Mouse (Mus musculus): ENCODE data around the gene Zfp1. TPM values are rescaled to one million over a fixed set of nuclear protein-coding genes. Genes with fewer than 3 reads are reported as not detected.
A peak's percentile ranks its signal among the peaks of the same experiment; 100 is the strongest.

Gene Zfp1
- polyA plus RNA-seq, 1 experiment from 2014 or later: 23.3 TPM

DNA sequence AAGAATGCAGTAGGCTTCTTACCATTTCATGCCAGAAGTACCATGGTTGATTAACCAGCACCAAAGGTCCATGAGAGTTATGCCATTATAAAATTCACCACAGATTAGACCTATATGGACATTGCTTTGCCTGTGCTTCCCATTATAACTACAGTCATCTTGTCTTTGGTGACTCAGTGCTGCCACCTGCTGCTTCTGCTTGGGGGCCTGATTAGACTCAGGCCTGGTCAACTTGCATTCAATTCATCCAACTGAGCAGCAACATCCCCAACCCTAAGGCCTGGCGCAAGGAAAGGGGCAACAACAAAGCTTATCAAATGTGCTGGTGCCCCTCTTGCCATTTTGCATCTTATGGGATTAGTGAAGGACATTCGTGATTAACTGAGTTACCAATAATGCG lies 19.3 kb downstream of the Zfp1 start:
- no peaks in the 10 kb centered on the region; the same call in 1 of the 2 replicates for H3K36me3 ChIP-seq (ENCODE audit: control insufficient read depth, insufficient read depth, low read length)
- no peaks in the 10 kb centered on the region for H3K9me3 ChIP-seq (ENCODE audit: control insufficient read depth, low read length)
- H3K9ac ChIP-seq (ENCODE audit: low read length): no peak overlapping the region
- H3K27ac ChIP-seq (replicated peaks; ENCODE audit: low read depth, low read length): no peak overlapping the region
- H3K4me2 ChIP-seq (ENCODE audit: low read depth, severe bottlenecking): no peak overlapping the region
- H3K4me3 ChIP-seq (ENCODE audit: low read depth, low read length): no peak overlapping the region
- DNase-seq (ENCODE audit: low spot score) (peak; percentile 86), ATAC-seq (ENCODE audit: insufficient number of reproducible peaks, low FRiP score, low TSS enrichment, low read depth) (no peak)
- no peaks in the 10 kb centered on the region for H3K4me1 ChIP-seq (ENCODE audit: control insufficient read depth, insufficient read depth, low read length)
- WGBS: 87% methylated on average over 3 of the region's 3 CpGs
- no peaks in the 10 kb centered on the region for H3K27me3 ChIP-seq (ENCODE audit: control insufficient read depth, insufficient read depth, low read length)

DNA sequence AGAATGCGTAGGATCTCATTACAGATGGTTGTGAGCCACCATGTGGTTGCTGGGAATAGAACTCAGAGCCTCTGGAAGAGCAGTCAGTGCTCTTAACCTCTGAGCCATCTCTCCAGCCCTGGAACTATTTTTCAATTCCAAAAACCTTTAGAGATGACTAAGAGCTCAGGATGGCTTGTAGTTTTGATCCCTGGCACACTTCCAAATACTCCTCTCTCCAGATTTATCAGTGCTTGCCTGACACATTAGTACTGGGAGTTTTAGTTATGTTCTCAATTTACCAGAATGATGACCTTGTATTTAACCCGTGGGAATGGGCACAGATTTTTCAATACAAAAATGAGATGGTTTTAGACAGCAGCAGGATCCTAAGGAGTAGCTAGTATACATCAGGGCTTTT lies 23.6 kb downstream of the Zfp1 start:
- ATAC-seq (ENCODE audit: insufficient number of reproducible peaks, low FRiP score, low TSS enrichment, low read depth): no peak
- 98% methylated on average over 2 of the region's 2 CpGs for WGBS
- H3K4me3 ChIP-seq (ENCODE audit: low read depth, low read length): no peak overlapping the region
- no peak overlapping the region for H3K9ac ChIP-seq (ENCODE audit: low read length)
- H3K9me3 ChIP-seq (ENCODE audit: control insufficient read depth, low read length): no peaks in the 10 kb centered on the region
- H3K27ac ChIP-seq (replicated peaks; ENCODE audit: low read depth, low read length): no peak overlapping the region
- H3K4me2 ChIP-seq (ENCODE audit: low read depth, severe bottlenecking): no peak overlapping the region
- no peaks in the 10 kb centered on the region for H3K4me1 ChIP-seq (ENCODE audit: control insufficient read depth, insufficient read depth, low read length)
- no peaks in the 10 kb centered on the region for H3K27me3 ChIP-seq (ENCODE audit: control insufficient read depth, insufficient read depth, low read length)
- DNase-seq (ENCODE audit: low spot score): no peak
- peaks cover 11% of the 10 kb centered on the region for H3K36me3 ChIP-seq (ENCODE audit: control insufficient read depth, insufficient read depth, low read length)

- no peak for ATAC-seq (ENCODE audit: insufficient number of reproducible peaks, low FRiP score, low TSS enrichment, low read depth)
- Histone ChIP-seq H3K27me3 (ENCODE audit: control insufficient read depth, insufficient read depth, low read length) (no peaks in the 10 kb centered on the region), H3K9ac (ENCODE audit: low read length) (no peak overlapping the region), H3K4me2 (ENCODE audit: low read depth, severe bottlenecking) (no peak overlapping the region), H3K27ac (replicated peaks; ENCODE audit: low read depth, low read length) (no peak overlapping the region), H3K4me3 (ENCODE audit: low read depth, low read length) (no peak overlapping the region), H3K36me3 (ENCODE audit: control insufficient read depth, insufficient read depth, low read length) (no peaks in the 10 kb centered on the region), H3K4me1 (ENCODE audit: control insufficient read depth, insufficient read depth, low read length) (no peaks in the 10 kb centered on the region), H3K9me3 (ENCODE audit: control insufficient read depth, low read length) (no peaks in the 10 kb centered on the region)
- DNase-seq (ENCODE audit: low spot score): no peak
- 73% methylated on average over 8 of the region's 8 CpGs for WGBS
These were observed 33.0 kb downstream of the Zfp1 start for GRCm38 (mm10) chr8:111676237-111676636.

DNA sequence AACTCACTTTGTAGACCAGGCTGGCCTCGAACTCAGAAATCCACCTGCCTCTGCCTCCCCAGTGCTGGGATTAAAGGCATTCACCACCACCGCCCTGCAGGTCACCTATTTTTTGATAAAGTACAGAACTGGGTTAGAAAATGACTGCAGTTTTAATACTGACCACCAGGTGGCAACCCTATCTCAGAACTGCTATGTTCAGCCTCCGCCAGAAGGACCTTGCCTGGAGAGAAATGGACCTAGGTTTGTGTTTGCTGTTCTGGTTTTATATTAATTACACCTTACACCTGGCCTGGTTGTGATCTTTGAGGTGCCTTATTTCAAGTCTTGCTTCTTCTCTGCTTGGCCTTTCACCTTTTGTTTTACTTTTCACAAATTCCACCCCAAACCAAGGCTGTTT lies 34.9 kb downstream of the Zfp1 start:
- WGBS: 28% methylated on average over 3 of the region's 3 CpGs
- Histone ChIP-seq H3K4me2 (ENCODE audit: low read depth, severe bottlenecking) (no peak overlapping the region), H3K9me3 (ENCODE audit: control insufficient read depth, low read length) (no peaks in the 10 kb centered on the region)

DNA sequence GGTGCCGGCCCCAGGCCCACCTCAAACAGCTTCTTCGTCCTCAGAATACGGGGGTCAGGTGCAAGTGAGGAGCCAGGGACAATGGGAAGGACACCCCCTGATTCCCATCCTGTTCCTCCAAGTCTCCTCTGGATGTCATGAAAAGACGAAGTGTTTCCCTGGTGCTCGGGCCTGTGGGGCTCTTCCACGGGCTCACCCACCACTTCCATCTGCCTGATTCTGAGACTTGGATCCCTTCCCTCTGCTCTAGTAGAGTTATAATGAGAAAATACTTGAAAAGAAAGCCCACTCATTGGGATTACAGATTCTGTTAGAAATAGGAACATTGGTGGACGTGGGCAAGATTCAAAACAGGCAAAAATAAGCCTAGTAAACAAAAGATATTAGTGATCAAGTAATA lies 35.6 kb downstream of the Zfp1 start:
- Histone ChIP-seq H3K36me3 (ENCODE audit: control insufficient read depth, insufficient read depth, low read length) (no peaks in the 10 kb centered on the region), H3K27ac (replicated peaks; ENCODE audit: low read depth, low read length) (no peak overlapping the region), H3K9me3 (ENCODE audit: control insufficient read depth, low read length) (no peaks in the 10 kb centered on the region), H3K4me3 (ENCODE audit: low read depth, low read length) (no peak overlapping the region), H3K9ac (ENCODE audit: low read length) (no peak overlapping the region), H3K4me1 (ENCODE audit: control insufficient read depth, insufficient read depth, low read length) (no peaks in the 10 kb centered on the region), H3K27me3 (ENCODE audit: control insufficient read depth, insufficient read depth, low read length) (no peaks in the 10 kb centered on the region), H3K4me2 (ENCODE audit: low read depth, severe bottlenecking) (no peak overlapping the region)
- ATAC-seq (ENCODE audit: insufficient number of reproducible peaks, low FRiP score, low TSS enrichment, low read depth): no peak
- DNase-seq (ENCODE audit: low spot score): no peak
- whole genome bisulfite sequencing: 81% methylated on average over 7 of the region's 7 CpGs

More for the DNA sequence above, 34.9 kb downstream of the Zfp1 start:
- Histone ChIP-seq H3K27me3 (ENCODE audit: control insufficient read depth, insufficient read depth, low read length) (no peaks in the 10 kb centered on the region), H3K4me1 (ENCODE audit: control insufficient read depth, insufficient read depth, low read length) (no peaks in the 10 kb centered on the region), H3K4me3 (ENCODE audit: low read depth, low read length) (no peak overlapping the region), H3K9ac (ENCODE audit: low read length) (no peak overlapping the region), H3K36me3 (ENCODE audit: control insufficient read depth, insufficient read depth, low read length) (no peaks in the 10 kb centered on the region), H3K27ac (replicated peaks; ENCODE audit: low read depth, low read length) (no peak overlapping the region)
- DNase-seq (ENCODE audit: low spot score): peak; percentile 69
- ATAC-seq (ENCODE audit: insufficient number of reproducible peaks, low FRiP score, low TSS enrichment, low read depth): no peak

DNA sequence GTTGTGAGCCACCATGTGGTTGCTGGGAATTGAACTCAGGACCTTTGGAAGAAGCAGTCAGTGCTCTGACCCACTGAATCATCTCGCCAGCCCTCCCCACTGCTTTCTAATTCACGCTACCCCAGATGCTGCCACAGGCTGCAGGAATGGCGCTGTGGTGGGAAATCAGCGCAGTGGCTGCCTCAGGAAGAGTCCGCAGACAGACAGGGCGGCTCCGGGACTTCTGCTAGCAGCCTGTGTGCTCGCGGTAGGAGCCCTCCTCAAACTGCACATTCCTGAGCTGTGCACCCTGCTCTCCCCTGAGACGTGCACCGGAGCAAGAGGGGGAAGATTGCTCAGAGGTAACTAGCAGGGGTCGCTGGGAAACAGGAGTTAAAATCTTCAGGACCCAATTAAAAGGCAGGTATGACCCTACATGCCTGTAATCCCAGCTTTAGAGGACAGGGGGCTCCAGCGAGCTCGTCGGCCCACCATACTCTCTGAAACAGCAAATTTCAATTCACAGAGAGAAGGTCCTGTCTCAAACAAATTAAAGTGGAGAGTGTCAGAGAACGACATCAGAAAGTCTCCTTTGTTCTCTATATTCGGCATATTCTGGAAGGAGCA lies 37.3 kb downstream of the Zfp1 start:
- ATAC-seq (ENCODE audit: insufficient number of reproducible peaks, low FRiP score, low TSS enrichment, low read depth) (peak; percentile 57; the same call in 1 of the 2 replicates), DNase-seq (ENCODE audit: low spot score) (peak; percentile 48)
- 34% methylated on average over 17 of the region's 17 CpGs for WGBS
- H3K27me3 ChIP-seq (ENCODE audit: control insufficient read depth, insufficient read depth, low read length): no peaks in the 10 kb centered on the region
- no peaks in the 10 kb centered on the region for H3K36me3 ChIP-seq (ENCODE audit: control insufficient read depth, insufficient read depth, low read length)
- H3K4me1 ChIP-seq (ENCODE audit: control insufficient read depth, insufficient read depth, low read length): no peaks in the 10 kb centered on the region
- no peak overlapping the region for H3K9ac ChIP-seq (ENCODE audit: low read length)
- H3K27ac ChIP-seq (replicated peaks; ENCODE audit: low read depth, low read length): no peak overlapping the region
- H3K4me2 ChIP-seq (ENCODE audit: low read depth, severe bottlenecking): no peak overlapping the region; the same call in 1 of the 2 replicates
- no peaks in the 10 kb centered on the region for H3K9me3 ChIP-seq (ENCODE audit: control insufficient read depth, low read length)
- no peak overlapping the region for H3K4me3 ChIP-seq (ENCODE audit: low read depth, low read length)

- H3K4me2 ChIP-seq (ENCODE audit: low read depth, severe bottlenecking): no peak overlapping the region
- no peak overlapping the region for H3K4me3 ChIP-seq (ENCODE audit: low read depth, low read length)
- H3K9ac ChIP-seq (ENCODE audit: low read length): no peak overlapping the region
- no peaks in the 10 kb centered on the region for H3K27me3 ChIP-seq (ENCODE audit: control insufficient read depth, insufficient read depth, low read length)
- no peak overlapping the region for H3K27ac ChIP-seq (replicated peaks; ENCODE audit: low read depth, low read length)
- H3K4me1 ChIP-seq (ENCODE audit: control insufficient read depth, insufficient read depth, low read length): no peaks in the 10 kb centered on the region
- H3K36me3 ChIP-seq (ENCODE audit: control insufficient read depth, insufficient read depth, low read length): no peaks in the 10 kb centered on the region
- WGBS: 78% methylated on average over 11 of the region's 11 CpGs
- no peaks in the 10 kb centered on the region for H3K9me3 ChIP-seq (ENCODE audit: control insufficient read depth, low read length)
- DNase-seq (ENCODE audit: low spot score): no peak
- ATAC-seq (ENCODE audit: insufficient number of reproducible peaks, low FRiP score, low TSS enrichment, low read depth): no peak
These were observed 38.0 kb downstream of the Zfp1 start for GRCm38 (mm10) chr8:111681153-111681552.

DNA sequence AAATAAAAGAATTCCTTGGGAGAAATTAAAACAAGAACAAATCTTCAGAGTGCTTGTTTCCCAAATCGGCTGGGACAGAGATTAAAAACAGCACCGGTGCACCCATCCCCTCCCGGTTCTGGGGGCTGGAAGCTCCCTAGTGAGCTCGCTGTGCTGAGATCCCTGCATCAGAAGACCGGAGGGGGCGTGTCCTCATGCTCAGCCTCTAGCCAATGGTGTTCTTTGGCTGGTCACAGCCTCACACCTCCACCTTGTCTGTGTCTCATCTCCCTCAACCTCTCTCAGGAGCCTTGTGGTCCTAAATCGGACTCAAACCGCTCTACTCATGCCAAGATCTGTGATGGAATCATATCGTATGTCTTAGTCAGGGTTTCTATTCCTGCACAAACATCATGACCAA lies 39.3 kb downstream of the Zfp1 start:
- H3K36me3 ChIP-seq (ENCODE audit: control insufficient read depth, insufficient read depth, low read length): no peaks in the 10 kb centered on the region
- no peak overlapping the region for H3K4me3 ChIP-seq (ENCODE audit: low read depth, low read length)
- DNase-seq (ENCODE audit: low spot score) (no peak), ATAC-seq (ENCODE audit: insufficient number of reproducible peaks, low FRiP score, low TSS enrichment, low read depth) (no peak)
- 28% methylated on average over 9 of the region's 9 CpGs for WGBS
- H3K27ac ChIP-seq (replicated peaks; ENCODE audit: low read depth, low read length): no peak overlapping the region
- H3K9ac ChIP-seq (ENCODE audit: low read length): no peak overlapping the region
- H3K9me3 ChIP-seq (ENCODE audit: control insufficient read depth, low read length): no peaks in the 10 kb centered on the region
- H3K4me2 ChIP-seq (ENCODE audit: low read depth, severe bottlenecking): no peak overlapping the region
- H3K4me1 ChIP-seq (ENCODE audit: control insufficient read depth, insufficient read depth, low read length): no peaks in the 10 kb centered on the region
- no peaks in the 10 kb centered on the region for H3K27me3 ChIP-seq (ENCODE audit: control insufficient read depth, insufficient read depth, low read length)

DNA sequence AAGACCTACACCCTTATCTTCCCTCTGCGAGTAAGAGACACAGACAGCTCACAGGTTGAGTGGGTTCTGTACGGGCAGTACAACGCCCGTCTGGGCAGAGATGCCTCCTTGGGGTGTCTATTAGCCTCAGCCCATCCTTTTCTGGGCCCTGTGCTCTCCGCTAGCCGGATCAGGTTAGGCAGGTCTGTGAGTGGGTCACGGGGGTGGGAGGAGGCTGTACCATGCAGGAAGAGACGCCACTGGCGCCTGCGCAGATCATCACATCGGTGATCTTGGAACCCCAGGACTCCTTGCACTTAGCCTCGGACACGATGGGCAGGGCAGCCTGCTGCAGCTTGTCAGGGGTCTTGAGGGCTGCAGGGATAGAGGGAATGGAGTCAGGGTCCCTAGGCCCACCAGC lies 43.7 kb downstream of the Zfp1 start:
- Histone ChIP-seq H3K36me3 (ENCODE audit: control insufficient read depth, insufficient read depth, low read length) (no peaks in the 10 kb centered on the region), H3K4me1 (ENCODE audit: control insufficient read depth, insufficient read depth, low read length) (no peaks in the 10 kb centered on the region), H3K27ac (replicated peaks; ENCODE audit: low read depth, low read length) (no peak overlapping the region), H3K4me3 (ENCODE audit: low read depth, low read length) (no peak overlapping the region), H3K9ac (ENCODE audit: low read length) (no peak overlapping the region), H3K9me3 (ENCODE audit: control insufficient read depth, low read length) (no peaks in the 10 kb centered on the region), H3K27me3 (ENCODE audit: control insufficient read depth, insufficient read depth, low read length) (no peaks in the 10 kb centered on the region), H3K4me2 (ENCODE audit: low read depth, severe bottlenecking) (no peak overlapping the region)
- DNase-seq (ENCODE audit: low spot score): no peak
- 85% methylated on average over 13 of the region's 13 CpGs for WGBS
- ATAC-seq (ENCODE audit: insufficient number of reproducible peaks, low FRiP score, low TSS enrichment, low read depth): no peak
